Mouse (Mus musculus) embryonic stem cell, embryonic (primary cell): ENCODE measurements around the gene Clgn.

Experiments
- CTCF ChIA-PET, 4 experiments: fragments of 300-600 bp in 2 of 4; fragments of 350-600 bp in 2 of 4; sonication (Branson Sonifier 250); formaldehyde crosslinking; loops; one replicate each; lab custom pipeline; 2022; ENCODE audit warnings: inconsistent platforms in 2 of 4; lab: Charles Lee
- POLR2A ChIA-PET, 4 experiments: fragments of 300-600 bp in 2 of 4; fragments of 350-600 bp in 2 of 4; sonication (Branson Sonifier 250); formaldehyde crosslinking; loops; one replicate each; lab custom pipeline; 2022; ENCODE audit warnings: antibody characterized with exemption in 4 of 4, inconsistent platforms in 1 of 4; lab: Charles Lee

Clgn gene

DNA sequence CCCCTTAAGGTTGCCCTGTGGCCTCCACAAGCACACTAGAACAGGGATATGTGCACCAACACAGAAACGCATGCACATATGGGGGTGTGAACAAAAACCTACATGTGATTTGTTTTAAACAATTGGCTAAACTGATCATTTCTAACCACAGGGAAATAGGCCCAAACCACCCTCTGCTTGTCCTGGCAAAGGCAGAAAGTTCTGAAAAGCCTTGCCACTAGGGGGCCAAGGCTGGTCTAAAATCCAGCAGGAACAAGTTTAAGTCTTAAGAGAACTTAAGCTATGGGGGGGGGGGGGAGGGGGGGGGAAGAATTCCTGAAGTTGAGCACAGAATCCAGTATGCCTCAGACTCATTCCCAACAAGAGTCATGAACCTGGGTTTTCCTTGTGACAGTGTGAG lies 60.3 kb downstream of the Clgn start:
- ChIA-PET POLR2A (interaction anchor here in 1 of 4 experiments (0.8 to 1.1 kb wide), 2 partner anchors 8 to 117 kb away, joined by 3 to 4 read pairs; partner anchors contain the start of gene Ndufb7), CTCF (interaction anchor here (0.6 to 2.0 kb wide), 23 partner anchors 8 to 530 kb away, joined by 3 to 11 read pairs (median 4); partner anchors contain the start of genes Scoc (in 2 of the 4), Asf1b (in 1 of the 4), Gm10644 (in 1 of the 4) and Ndufb7 (in 1 of the 4))

- CTCF ChIA-PET = interaction anchor here (0.6 to 2.0 kb wide), 20 partner anchors 8 to 504 kb away, joined by 3 to 11 read pairs (median 4); partner anchors contain the start of genes Asf1b (in 1 of the 4), Gm10644 (in 1 of the 4), Ndufb7 (in 1 of the 4) and Scoc (in 1 of the 4)
- POLR2A ChIA-PET = interaction anchor here in 1 of 4 experiments (0.7 to 1.2 kb wide), 3 partner anchors 73 to 191 kb away, joined by 3 to 4 read pairs (median 3); no protein-coding TSS in a partner anchor
Measured at GRCm38 (mm10) chr8:83451056-83451455, 61.4 kb downstream of the Clgn start.

DNA sequence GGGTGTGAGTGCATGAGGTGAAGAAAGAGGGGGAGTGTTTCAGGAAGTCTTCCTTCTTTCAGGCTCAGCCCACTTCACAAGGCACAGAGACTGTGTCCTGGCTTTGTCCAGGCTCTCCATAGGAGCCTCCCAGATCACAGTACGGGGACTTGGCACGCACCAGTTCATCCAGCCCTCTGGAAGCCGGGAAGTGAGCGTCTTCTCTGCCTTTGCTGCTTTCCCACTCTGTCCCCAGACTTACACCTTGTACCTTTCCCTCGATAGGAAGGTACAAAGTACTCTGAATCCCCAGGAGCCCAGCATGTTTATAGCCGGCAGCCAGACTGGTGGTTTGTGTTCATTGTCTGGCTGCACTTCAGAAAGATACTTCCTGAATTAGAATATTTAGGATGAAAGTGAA lies 67.5 kb downstream of the Clgn start:
- POLR2A ChIA-PET = interaction anchor here in 1 of 4 experiments (0.6 kb wide), 1 partner anchor 65 kb away, joined by 3 read pairs; no protein-coding TSS in a partner anchor

DNA sequence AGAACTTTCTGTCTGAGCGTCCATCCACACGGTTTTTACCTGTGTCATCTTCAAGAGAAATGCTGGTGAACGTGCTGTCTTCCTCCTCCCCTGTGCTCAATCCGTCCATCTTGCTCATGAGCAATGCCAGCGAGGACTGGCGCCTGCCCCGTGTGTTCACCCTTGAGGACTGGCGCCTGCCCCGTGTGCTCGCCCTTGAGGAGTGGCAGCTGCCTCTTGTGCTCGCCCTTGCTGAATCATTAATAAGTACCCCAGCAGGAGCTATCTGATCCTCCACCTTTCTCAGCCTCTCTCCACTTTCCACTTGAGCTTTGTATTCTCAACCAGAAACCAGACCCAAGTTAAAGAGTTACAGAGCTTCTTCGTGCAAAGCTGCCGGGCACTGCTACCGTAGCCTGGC lies 68.6 kb downstream of the Clgn start, which contains the start of gene Scoc:
Scoc (minus strand) TSS at position 170 of the 400 bp plus-strand sequence.
- ChIA-PET POLR2A (interaction anchor here in 1 of 4 experiments (1.0 kb wide), 1 partner anchor 421 kb away, joined by 3 read pairs; no protein-coding TSS in a partner anchor), CTCF (interaction anchor here (0.6 to 1.7 kb wide), 6 partner anchors 8 to 362 kb away, joined by 3 to 7 read pairs (median 4); no protein-coding TSS in a partner anchor)

More for the DNA sequence above, 67.5 kb downstream of the Clgn start:
- CTCF ChIA-PET = interaction anchor here in 1 of 4 experiments (1.0 kb wide), 1 partner anchor 249 kb away, joined by 4 read pairs; no protein-coding TSS in a partner anchor

GRCm38 (mm10) chr8:83459606-83460005 lies 69.9 kb downstream of the Clgn start:
- CTCF ChIA-PET = interaction anchor here in 2 of 4 experiments (0.8 to 1.7 kb wide), 3 partner anchors 9 to 11 kb away, joined by 3 to 4 read pairs (median 3); no protein-coding TSS in a partner anchor
- POLR2A ChIA-PET = no interaction called here
